13 mouse cellular contexts compared by ENCODE assay signal in genomic region chr6:88840211-88840610, GRCm38 (mm10). TPM values are rescaled to one million over a fixed set of nuclear protein-coding genes. Genes with fewer than 3 reads are reported as not detected.
A peak's percentile ranks its signal among the peaks of the same experiment; 100 is the strongest.
DNase-seq lines count a peak whose midpoint lies in the region; ATAC-seq and TF ChIP-seq lines count a peak whose summit lies in the region.
"Had no signal": no experiment of that assay in that cellular context is flagged by ENCODE, and none has a peak within 500 bp of the region (broad histone marks: within the 10 kb centered on the region; RNA-seq: fewer than 3 reads in every experiment).

No protein-coding gene starts in this region.

- intact Hi-C loops in gastrocnemius, adult 2 months (cut with DNase I) = no loop called here
- intact Hi-C loops in gastrocnemius, postnatal 14 days (cut with DNase I; ENCODE audit: low total_unique reads) = no loop called here
- intact Hi-C loops in left cerebral cortex, postnatal 4 days (cut with DNase I) = no loop called here

- peak overlapping the region; percentile 97 for H3K27ac ChIP-seq in gastrocnemius, adult 2 months
- H3K27ac ChIP-seq in lung, embryonic 15.5 days = no peak overlapping the region
- no peak overlapping the region for H3K27ac ChIP-seq in hindbrain, embryonic 14.5 days
- no peak overlapping the region for H3K27ac ChIP-seq in midbrain, postnatal 0 days (ENCODE audit: low read depth, low read length)

- H3K36me3 ChIP-seq in lung, embryonic 15.5 days = peaks cover 17% of the 10 kb centered on the region
- peaks cover 60% of the 10 kb centered on the region for H3K36me3 ChIP-seq in hindbrain, embryonic 14.5 days (replicated peaks; ENCODE audit: control insufficient read depth, insufficient read depth)
- peaks cover 49% of the 10 kb centered on the region for H3K36me3 ChIP-seq in midbrain, postnatal 0 days (ENCODE audit: insufficient read depth, low read length)

- peaks cover 41% of the 10 kb centered on the region for H3K4me1 ChIP-seq in lung, embryonic 15.5 days
- H3K4me1 ChIP-seq in hindbrain, embryonic 14.5 days (replicated peaks; ENCODE audit: control insufficient read depth, insufficient read depth, low read length) = peaks cover 11% of the 10 kb centered on the region
- H3K4me1 ChIP-seq in midbrain, postnatal 0 days (ENCODE audit: insufficient read depth, low read length) = peaks cover 7% of the 10 kb centered on the region

- TF ChIP-seq CTCF in gastrocnemius, adult 2 months (IDR thresholded peaks at IDR 0.05) = no peak
- no peak for TF ChIP-seq CTCF in midbrain, postnatal 0 days (IDR thresholded peaks at IDR 0.05)

- no peak overlapping the region for H3K9ac ChIP-seq in lung, embryonic 15.5 days
- no peak overlapping the region for H3K9ac ChIP-seq in hindbrain, embryonic 14.5 days
- 0 out of 2 replicates have a peak overlapping the region, but pooled peaks have one; percentile 82 for H3K9ac ChIP-seq in midbrain, postnatal 0 days (replicated peaks; ENCODE audit: low read length, poor library complexity, severe bottlenecking)

- no peak for ATAC-seq in lung, embryonic 15.5 days (ENCODE audit: borderline replicate concordance, extremely low read depth, low FRiP score, low TSS enrichment)
- ATAC-seq in hindbrain, embryonic 14.5 days (ENCODE audit: low FRiP score) = no peak
- no peak for ATAC-seq in midbrain, postnatal 0 days (ENCODE audit: low FRiP score)
- ATAC-seq: activated CD4-positive, CD25-positive, alpha-beta regulatory T cell, adult 4 months; forebrain, postnatal 0 days; inflammation-experienced regulatory T-cells, adult 6 months had no signal

- H3K9me3 ChIP-seq in lung, embryonic 15.5 days = no peaks in the 10 kb centered on the region
- no peaks in the 10 kb centered on the region for H3K9me3 ChIP-seq in hindbrain, embryonic 14.5 days (ENCODE audit: control insufficient read depth, low read length)
- no peaks in the 10 kb centered on the region for H3K9me3 ChIP-seq in midbrain, postnatal 0 days (ENCODE audit: low read length)

- WGBS in lung, embryonic 15.5 days = 73% methylated on average over 3 of the region's 3 CpGs
- WGBS in hindbrain, embryonic 14.5 days = 79% methylated on average over 3 of the region's 3 CpGs
- 70% methylated on average over 3 of the region's 3 CpGs for WGBS in midbrain, postnatal 0 days

- H3K4me3 ChIP-seq in gastrocnemius, adult 2 months = peak overlapping the region; percentile 93
- no peak overlapping the region for H3K4me3 ChIP-seq in lung, embryonic 15.5 days
- H3K4me3 ChIP-seq in hindbrain, embryonic 14.5 days (replicated peaks; ENCODE audit: low read length) = no peak overlapping the region
- H3K4me3 ChIP-seq in midbrain, postnatal 0 days (ENCODE audit: low read depth, low read length) = no peak overlapping the region

- DNase-seq in gastrocnemius, adult 2 months = no peak
- no peak for DNase-seq in gastrocnemius, postnatal 14 days
- no peak for DNase-seq in lung, postnatal 4 days
- no peak for DNase-seq in hindbrain, embryonic 14.5 days (ENCODE audit: low spot score)
- DNase-seq in midbrain, postnatal 0 days (ENCODE audit: low spot score) = no peak
- DNase-seq in adrenal gland, postnatal 4 days (ENCODE audit: low spot score in 2 of 2) = no peak
- DNase-seq in left cerebral cortex, postnatal 4 days = no peak
- DNase-seq: cerebellum, adult 8-10 months; forebrain, postnatal 0 days; right cerebral cortex, adult 18-20 months had no signal

- H3K4me2 ChIP-seq in lung, embryonic 15.5 days = peak overlapping the region; percentile 89; the same call in 1 of the 2 replicates
- peak overlapping the region; percentile 80 for H3K4me2 ChIP-seq in hindbrain, embryonic 14.5 days (replicated peaks)
- peak overlapping the region; percentile 89; the same call in 1 of the 2 replicates for H3K4me2 ChIP-seq in midbrain, postnatal 0 days (ENCODE audit: low read depth, low read length, poor library complexity, severe bottlenecking)

- H3K27me3 ChIP-seq in lung, embryonic 15.5 days = no peaks in the 10 kb centered on the region
- H3K27me3 ChIP-seq in hindbrain, embryonic 14.5 days (ENCODE audit: control insufficient read depth, insufficient read depth, low read length) = no peaks in the 10 kb centered on the region
- H3K27me3 ChIP-seq in midbrain, postnatal 0 days (ENCODE audit: insufficient read depth, low read length) = no peaks in the 10 kb centered on the region

RNA-seq across cellular contexts. Expression of gene Abtb1, which starts 1.6 kb away (rescaled TPM):
- 10 to 100 TPM; 16.9 to 22.7 TPM for total RNA-seq in gastrocnemius, adult 2 months (2021)
- 10 to 100 TPM; 17.8 to 18.2 TPM for total RNA-seq in gastrocnemius, postnatal 14 days (2021)
- 36.7 and 42.9 TPM in 2 replicates for polyA plus RNA-seq in lung, embryonic 15.5 days (2015; fragmentation: Nextera tagmentation; extraction: Ambion mirVana)
- 28.1 and 33.8 TPM in 2 replicates for polyA plus RNA-seq in hindbrain, embryonic 14.5 days (2014; fragmentation: Nextera tagmentation; extraction: Ambion mirVana)
- 60.2 and 65.7 TPM in 2 replicates for total RNA-seq in midbrain, postnatal 0 days (2014; rRNA removed)
- polyA plus RNA-seq in midbrain, postnatal 0 days (2015; fragmentation: Nextera tagmentation; extraction: Ambion mirVana) = 29.2 and 34.9 TPM in 2 replicates
- 10 to 100 TPM; 44.2 to 46.2 TPM for total RNA-seq in adrenal gland, postnatal 4 days (2021)
- 10 to 100 TPM; 23.2 to 25.3 TPM for total RNA-seq in left cerebral cortex, postnatal 4 days (2021)

RNA-seq across cellular contexts. Expression of gene Podxl2, which starts 34.6 kb away (rescaled TPM):
- 10 to 100 TPM; 48.5 to 55.1 TPM for total RNA-seq in gastrocnemius, adult 2 months (2021)
- 10 to 100 TPM; 47.1 to 54.4 TPM for total RNA-seq in gastrocnemius, postnatal 14 days (2021)
- polyA plus RNA-seq in lung, embryonic 15.5 days (2015; fragmentation: Nextera tagmentation; extraction: Ambion mirVana) = 47.1 and 49.3 TPM in 2 replicates
- polyA plus RNA-seq in hindbrain, embryonic 14.5 days (2014; fragmentation: Nextera tagmentation; extraction: Ambion mirVana) = 525 and 527 TPM in 2 replicates
- total RNA-seq in midbrain, postnatal 0 days (2014; rRNA removed) = 883 and 1,011 TPM in 2 replicates
- 727 and 776 TPM in 2 replicates for polyA plus RNA-seq in midbrain, postnatal 0 days (2015; fragmentation: Nextera tagmentation; extraction: Ambion mirVana)
- 10 to 100 TPM; 60.1 to 62.8 TPM for total RNA-seq in adrenal gland, postnatal 4 days (2021)
- total RNA-seq in left cerebral cortex, postnatal 4 days (2021) = 100 to 1,000 TPM; 494 to 504 TPM
- polyA plus RNA-seq: activated CD4-positive, CD25-positive, alpha-beta regulatory T cell, adult 4 months; inflammation-experienced regulatory T-cells, adult 6 months had no signal

RNA-seq across cellular contexts. Expression of gene Mcm2, which starts 58.4 kb away (rescaled TPM):
- 1 to 10 TPM; 6.6 to 7.5 TPM for total RNA-seq in gastrocnemius, adult 2 months (2021)
- 1 to 10 TPM; 5.5 to 9.4 TPM for total RNA-seq in gastrocnemius, postnatal 14 days (2021)
- polyA plus RNA-seq in lung, embryonic 15.5 days (2015; fragmentation: Nextera tagmentation; extraction: Ambion mirVana) = 141 and 142 TPM in 2 replicates
- 27.0 and 30.2 TPM in 2 replicates for polyA plus RNA-seq in hindbrain, embryonic 14.5 days (2014; fragmentation: Nextera tagmentation; extraction: Ambion mirVana)
- 11.4 and 16.2 TPM in 2 replicates for total RNA-seq in midbrain, postnatal 0 days (2014; rRNA removed)
- 7.6 and 7.7 TPM in 2 replicates for polyA plus RNA-seq in midbrain, postnatal 0 days (2015; fragmentation: Nextera tagmentation; extraction: Ambion mirVana)
- total RNA-seq in adrenal gland, postnatal 4 days (2021) = 10 to 100 TPM; 69.6 to 83.3 TPM
- total RNA-seq in left cerebral cortex, postnatal 4 days (2021) = 10 to 100 TPM; 12.5 to 14.3 TPM

Comparison
In these comparisons a context has a peak if more than half of its experiments do, and no peak if none do; other contexts are left out.
1. RNA of gene Podxl2, which starts 34.6 kb away (total RNA-seq): 883 to 1,011 TPM in midbrain, postnatal 0 days and 494 to 504 TPM in left cerebral cortex, postnatal 4 days; 60.1 to 62.8 TPM in adrenal gland, postnatal 4 days, 48.5 to 55.1 TPM in gastrocnemius, adult 2 months and 47.1 to 54.4 TPM in gastrocnemius, postnatal 14 days; every median in the first group is over 4 times any median in the second.
2. Peak in every context shown above with its lines, with median percentiles within 50 percentile points of each other: H3K4me2 ChIP-seq.